Mouse (Mus musculus) midbrain, embryonic 10.5 days (tissue): ENCODE results near the gene Ercc6l2. TPM values are rescaled to one million over a fixed set of nuclear protein-coding genes. Genes with fewer than 3 reads are reported as not detected.
"Not testable (repeated sequence)": the region's sequence is repeated elsewhere in the genome, so short reads cannot be mapped to it uniquely, and the experiment has no call there.

ENCODE experiments used
- DNase-seq: peaks from one replicate; pipeline ENCODE4 v3.0.0-alpha.2; 2017; ENCODE audit warnings: low spot score
- H3K27ac ChIP-seq: fragments of 300-500 bp; sonication (generic); replicated peaks from 2 replicates; pipeline ENCODE4 v1.5.1; 2016; ENCODE audit warnings: mild to moderate bottlenecking
- H3K27me3 ChIP-seq: fragments of 300-500 bp; sonication (generic); 2 replicates; pipeline ENCODE4 v1.6.1; 2016; ENCODE audit warnings: low read depth, mild to moderate bottlenecking; ENCODE audit not compliant: poor library complexity, severe bottlenecking
- H3K36me3 ChIP-seq: fragments of 300-500 bp; sonication (generic); 2 replicates; pipeline ENCODE4 v1.6.1; 2016; ENCODE audit warnings: mild to moderate bottlenecking, moderate library complexity
- H3K4me1 ChIP-seq: fragments of 300-500 bp; sonication (generic); 2 replicates; pipeline ENCODE4 v1.6.1; 2016
- H3K4me3 ChIP-seq: fragments of 300-500 bp; sonication (generic); 2 replicates; pipeline ENCODE4 v1.5.1; 2016; ENCODE audit warnings: mild to moderate bottlenecking, moderate library complexity
- H3K9me3 ChIP-seq: fragments of 300-500 bp; sonication (generic); replicated peaks from 2 replicates; pipeline ENCODE4 v1.6.1; 2016; ENCODE audit warnings: mild to moderate bottlenecking
- whole genome bisulfite sequencing: fragments of 180-500 bp; shearing (Covaris S2); methylation state at CpG from one replicate; pipeline ENCODE4 v1.1.7; 2016; 5-methylcytosine and 5-hydroxymethylcytosine counted together
- polyA plus RNA-seq: library from polyadenylated mRNA; unstranded; fragments of >200 nt; fragmentation: Nextera tagmentation; extraction: Ambion mirVana; gene quantifications from 2 replicates; pipeline ENCODE4 v1.2.1, GENCODE M21; 2016

The Ercc6l2 gene
- polyA plus RNA-seq, 1 experiment from 2014 or later: 23.0 TPM

- Histone ChIP-seq H3K4me1 (peaks cover 39% of the 10 kb centered on the region), H3K4me3 (peak overlapping the region; percentile 27)
Observed at GRCm38 (mm10) chr13:63918733-63919422, 103.8 kb downstream of the Ercc6l2 start.

GRCm38 (mm10) chr13:63924036-63924435, 109.0 kb downstream of the Ercc6l2 start:
- H3K36me3 ChIP-seq, H3K4me3 ChIP-seq, DNase-seq, H3K4me1 ChIP-seq, H3K27ac ChIP-seq: not testable (repeated sequence)
- H3K9me3 ChIP-seq: peaks cover 11% of the 10 kb centered on the region
- 74% methylated on average over 3 of the region's 6 CpGs for WGBS
- H3K27me3 ChIP-seq: peaks cover 40% of the 10 kb centered on the region

More at GRCm38 (mm10) chr13:63918733-63919422, 103.8 kb downstream of the Ercc6l2 start:
- peak; percentile 24 for DNase-seq
- no peaks in the 10 kb centered on the region for H3K36me3 ChIP-seq
- H3K9me3 ChIP-seq: peaks cover 11% of the 10 kb centered on the region
- 46% methylated on average over 18 of the region's 18 CpGs for WGBS
- peaks cover 53% of the 10 kb centered on the region for H3K27me3 ChIP-seq
- H3K27ac ChIP-seq: peak overlapping the region; percentile 78

GRCm38 (mm10) chr13:63927326-63927725, 112.3 kb downstream of the Ercc6l2 start:
- no peak overlapping the region for H3K27ac ChIP-seq
- peaks cover 26% of the 10 kb centered on the region for H3K27me3 ChIP-seq
- H3K36me3 ChIP-seq: no peaks in the 10 kb centered on the region
- H3K9me3 ChIP-seq: no peaks in the 10 kb centered on the region
- DNase-seq: peak; percentile 18
- H3K4me1 ChIP-seq: peaks cover 22% of the 10 kb centered on the region
- WGBS: 71% methylated on average over 4 of the region's 4 CpGs
- no peak overlapping the region for H3K4me3 ChIP-seq

GRCm38 (mm10) chr13:63929351-63929750, 114.3 kb downstream of the Ercc6l2 start:
- Histone ChIP-seq H3K4me1 (peaks cover 22% of the 10 kb centered on the region), H3K9me3 (no peaks in the 10 kb centered on the region), H3K4me3 (no peak overlapping the region), H3K36me3 (no peaks in the 10 kb centered on the region), H3K27me3 (peaks cover 30% of the 10 kb centered on the region), H3K27ac (peak overlapping the region; percentile 33; the same call in 1 of the 2 replicates)
- 76% methylated on average over 1 of the region's 1 CpGs for WGBS
- no peak for DNase-seq

GRCm38 (mm10) chr13:63929917-63930515, 115.0 kb downstream of the Ercc6l2 start:
- WGBS: 80% methylated on average over 5 of the region's 5 CpGs
- H3K27me3 ChIP-seq: peaks cover 25% of the 10 kb centered on the region
- H3K9me3 ChIP-seq: no peaks in the 10 kb centered on the region
- 0 out of 2 replicates have a peak overlapping the region, but pooled peaks have one; percentile 19 for H3K27ac ChIP-seq
- no peak for DNase-seq
- peaks cover 22% of the 10 kb centered on the region for H3K4me1 ChIP-seq
- H3K4me3 ChIP-seq: no peak overlapping the region
- H3K36me3 ChIP-seq: no peaks in the 10 kb centered on the region

GRCm38 (mm10) chr13:63930525-63930924, 115.5 kb downstream of the Ercc6l2 start:
- 85% methylated on average over 10 of the region's 10 CpGs for WGBS
- no peaks in the 10 kb centered on the region for H3K36me3 ChIP-seq
- 0 out of 2 replicates have a peak overlapping the region, but pooled peaks have one; percentile 19 for H3K27ac ChIP-seq
- no peak for DNase-seq
- H3K4me3 ChIP-seq: no peak overlapping the region
- H3K27me3 ChIP-seq: peaks cover 25% of the 10 kb centered on the region
- peaks cover 22% of the 10 kb centered on the region for H3K4me1 ChIP-seq
- H3K9me3 ChIP-seq: no peaks in the 10 kb centered on the region

- no peak for DNase-seq
- Histone ChIP-seq H3K27ac (no peak overlapping the region), H3K9me3 (no peaks in the 10 kb centered on the region), H3K36me3 (no peaks in the 10 kb centered on the region), H3K27me3 (peaks cover 48% of the 10 kb centered on the region), H3K4me3 (no peak overlapping the region), H3K4me1 (no peaks in the 10 kb centered on the region)
- 88% methylated on average over 9 of the region's 9 CpGs for WGBS
Observed at GRCm38 (mm10) chr13:63936369-63936768, 121.3 kb downstream of the Ercc6l2 start.

- 79% methylated on average over 1 of the region's 1 CpGs for WGBS
- Histone ChIP-seq H3K27me3 (peaks cover 74% of the 10 kb centered on the region), H3K27ac (no peak overlapping the region), H3K4me1 (peaks cover 15% of the 10 kb centered on the region), H3K4me3 (no peak overlapping the region), H3K9me3 (no peaks in the 10 kb centered on the region), H3K36me3 (no peaks in the 10 kb centered on the region)
- no peak for DNase-seq
Observed at GRCm38 (mm10) chr13:63940257-63940656, 125.2 kb downstream of the Ercc6l2 start.

GRCm38 (mm10) chr13:63941170-63941569, 126.1 kb downstream of the Ercc6l2 start:
- no peaks in the 10 kb centered on the region for H3K9me3 ChIP-seq
- H3K27ac ChIP-seq: no peak overlapping the region
- H3K27me3 ChIP-seq: peaks cover 81% of the 10 kb centered on the region
- no peak overlapping the region for H3K4me3 ChIP-seq
- 94% methylated on average over 4 of the region's 4 CpGs for WGBS
- no peaks in the 10 kb centered on the region for H3K36me3 ChIP-seq
- H3K4me1 ChIP-seq: peaks cover 18% of the 10 kb centered on the region
- no peak for DNase-seq

- H3K9me3 ChIP-seq: no peaks in the 10 kb centered on the region
- H3K4me1 ChIP-seq: peaks cover 18% of the 10 kb centered on the region
- no peak overlapping the region for H3K4me3 ChIP-seq
- peaks cover 89% of the 10 kb centered on the region for H3K27me3 ChIP-seq
- DNase-seq: no peak
- H3K27ac ChIP-seq: no peak overlapping the region
- H3K36me3 ChIP-seq: no peaks in the 10 kb centered on the region
- WGBS: 88% methylated on average over 7 of the region's 7 CpGs
Observed at GRCm38 (mm10) chr13:63943605-63944004, 128.6 kb downstream of the Ercc6l2 start.

GRCm38 (mm10) chr13:63944344-63945021, 129.4 kb downstream of the Ercc6l2 start:
- Histone ChIP-seq H3K4me1 (peaks cover 18% of the 10 kb centered on the region), H3K4me3 (no peak overlapping the region), H3K27ac (no peak overlapping the region; the same call in 1 of the 2 replicates), H3K9me3 (no peaks in the 10 kb centered on the region), H3K36me3 (no peaks in the 10 kb centered on the region), H3K27me3 (peaks cover 90% of the 10 kb centered on the region)
- WGBS: 24% methylated on average over 13 of the region's 13 CpGs
- peak; percentile 33 for DNase-seq
